Mouse (Mus musculus): ENCODE results near the gene Zbtb16.

DNA sequence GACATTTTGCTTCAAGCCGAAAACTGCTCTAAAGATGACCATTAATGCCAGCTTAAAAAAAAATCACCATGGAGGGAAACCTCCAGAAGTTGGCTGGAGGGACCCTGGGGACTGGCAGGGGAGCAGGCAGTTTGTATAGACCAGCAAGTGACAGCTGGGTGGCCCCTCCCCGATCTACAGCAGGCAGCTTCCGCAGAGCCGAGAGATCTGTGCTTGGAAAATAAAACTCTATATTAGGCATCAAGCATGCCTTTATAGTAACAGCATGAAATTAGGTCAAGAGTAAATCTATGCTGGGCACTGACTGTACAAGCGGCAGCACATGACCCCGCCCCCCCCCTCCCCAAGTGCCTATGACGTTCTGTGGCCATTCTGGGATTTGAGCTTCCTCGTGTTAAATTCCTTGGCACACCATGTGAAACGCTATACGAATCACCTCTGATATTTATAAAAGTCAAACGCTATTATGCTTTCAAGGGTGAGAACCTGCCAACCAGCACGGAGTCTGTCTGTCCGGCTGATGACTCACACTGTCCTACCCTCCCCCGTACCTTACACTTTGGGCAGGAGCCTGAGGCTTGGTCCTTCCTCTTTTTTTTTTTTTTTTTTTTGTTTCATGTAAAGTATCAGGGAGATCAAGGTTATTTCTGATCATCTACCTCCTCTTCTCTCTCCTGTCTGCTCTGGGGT is 128.7 kb downstream of the Zbtb16 start:
- TF ChIP-seq ZC3H11A (IDR thresholded peaks at IDR 0.05; ENCODE audit: borderline replicate concordance, low read depth, low read length): no peak
- no peak for TF ChIP-seq CHD2 (IDR thresholded peaks at IDR 0.05; ENCODE audit: low read depth, low read length)
- TF ChIP-seq ZNF384 (IDR thresholded peaks at IDR 0.05; ENCODE audit: low read depth, low read length): no peak
- TF ChIP-seq MAFK (IDR thresholded peaks at IDR 0.05; ENCODE audit: insufficient read depth, low read depth, low read length): no peak
